ENCODE assay signal across 14 mouse cellular contexts in genomic region chr1:66321136-66321502, GRCm38 (mm10).
DNase-seq lines count a peak whose midpoint lies in the region; ATAC-seq and TF ChIP-seq lines count a peak whose summit lies in the region.
"Had no signal": no experiment of that assay in that cellular context is flagged by ENCODE, and none has a peak within 500 bp of the region (broad histone marks: within the 10 kb centered on the region; RNA-seq: fewer than 3 reads in every experiment).

No protein-coding gene starts in this region.

- peak overlapping the region; percentile 36 for H3K4me2 ChIP-seq in forebrain, embryonic 12.5 days
- H3K4me2 ChIP-seq in hindbrain, embryonic 13.5 days: peak overlapping the region; percentile 70
- peak overlapping the region; percentile 73 for H3K4me2 ChIP-seq in midbrain, embryonic 14.5 days (ENCODE audit: low read length)
- no peak overlapping the region for H3K4me2 ChIP-seq in liver, embryonic 11.5 days
- H3K4me2 ChIP-seq: liver, embryonic 15.5 days had no signal

- TF ChIP-seq CTCF in cortical plate, adult 2 months (IDR thresholded peaks at IDR 0.05; ENCODE audit: extremely low read depth, insufficient read depth, low read length): no peak

- H3K36me3 ChIP-seq in forebrain, embryonic 12.5 days (replicated peaks): 0 out of 2 replicates have a peak, but pooled peaks cover 3% of the 10 kb centered on the region
- no peaks in the 10 kb centered on the region for H3K36me3 ChIP-seq in hindbrain, embryonic 13.5 days
- no peaks in the 10 kb centered on the region for H3K36me3 ChIP-seq in midbrain, embryonic 14.5 days (ENCODE audit: control insufficient read depth, insufficient read depth, low read length)
- H3K36me3 ChIP-seq in liver, embryonic 11.5 days (ENCODE audit: control insufficient read depth, insufficient read depth, low read length): no peaks in the 10 kb centered on the region
- H3K36me3 ChIP-seq: limb, embryonic 12.5 days; liver, embryonic 15.5 days had no signal

- no peak overlapping the region for H3K9ac ChIP-seq in forebrain, embryonic 12.5 days
- peak overlapping the region; percentile 55; the same call in 1 of the 2 replicates for H3K9ac ChIP-seq in hindbrain, embryonic 13.5 days
- 0 out of 2 replicates have a peak overlapping the region, but pooled peaks have one; percentile 34 for H3K9ac ChIP-seq in midbrain, embryonic 14.5 days (replicated peaks; ENCODE audit: low read length)
- H3K9ac ChIP-seq in liver, embryonic 11.5 days (ENCODE audit: low read depth, low read length): no peak overlapping the region
- H3K9ac ChIP-seq: liver, embryonic 15.5 days had no signal

- TF ChIP-seq POLR2A in cortical plate, adult 2 months (IDR thresholded peaks at IDR 0.05; ENCODE audit: extremely low read depth, insufficient read depth, low read length): no peak

- H3K9me3 ChIP-seq in forebrain, embryonic 12.5 days: no peaks in the 10 kb centered on the region
- no peaks in the 10 kb centered on the region for H3K9me3 ChIP-seq in hindbrain, embryonic 13.5 days
- no peaks in the 10 kb centered on the region for H3K9me3 ChIP-seq in midbrain, embryonic 14.5 days (ENCODE audit: control insufficient read depth, low read length)
- H3K9me3 ChIP-seq in liver, embryonic 11.5 days (ENCODE audit: control insufficient read depth, low read length): no peaks in the 10 kb centered on the region
- H3K9me3 ChIP-seq: limb, embryonic 12.5 days; liver, embryonic 15.5 days had no signal

- peak overlapping the region; percentile 85; the same call in 1 of the 2 replicates for H3K27ac ChIP-seq in cortical plate, adult 2 months (ENCODE audit: insufficient read depth, low read length)
- H3K27ac ChIP-seq in forebrain, embryonic 12.5 days: peak overlapping the region; percentile 93
- H3K27ac ChIP-seq in hindbrain, embryonic 13.5 days: peak overlapping the region; percentile 99
- peak overlapping the region; percentile 93 for H3K27ac ChIP-seq in midbrain, embryonic 14.5 days (replicated peaks; ENCODE audit: low read depth, low read length)
- no peak overlapping the region for H3K27ac ChIP-seq in liver, embryonic 11.5 days (ENCODE audit: low read depth, low read length)
- H3K27ac ChIP-seq: limb, embryonic 12.5 days; liver, embryonic 15.5 days; stomach, postnatal 0 days had no signal

- peak; percentile 15 for ATAC-seq in forebrain, embryonic 12.5 days (ENCODE audit: low FRiP score)
- ATAC-seq in hindbrain, embryonic 13.5 days (ENCODE audit: low FRiP score): peak; percentile 37
- ATAC-seq in midbrain, embryonic 14.5 days (ENCODE audit: low FRiP score, low TSS enrichment): peak; percentile 41
- no peak for ATAC-seq in liver, embryonic 11.5 days (replicated peaks; ENCODE audit: low FRiP score)
- ATAC-seq: inflammation-experienced regulatory T-cells, adult 6 months had no signal

- H3K4me1 ChIP-seq in cortical plate, adult 2 months (ENCODE audit: control insufficient read depth, insufficient read depth, low read length): peaks cover 8% of the 10 kb centered on the region
- peaks cover 37% of the 10 kb centered on the region for H3K4me1 ChIP-seq in forebrain, embryonic 12.5 days
- peaks cover 34% of the 10 kb centered on the region for H3K4me1 ChIP-seq in hindbrain, embryonic 13.5 days (replicated peaks)
- H3K4me1 ChIP-seq in midbrain, embryonic 14.5 days (ENCODE audit: control insufficient read depth, insufficient read depth, low read length): peaks cover 31% of the 10 kb centered on the region
- H3K4me1 ChIP-seq in liver, embryonic 11.5 days (replicated peaks; ENCODE audit: control insufficient read depth, insufficient read depth, low read length): no peaks in the 10 kb centered on the region
- H3K4me1 ChIP-seq: liver, embryonic 15.5 days had no signal

- no peaks in the 10 kb centered on the region for H3K27me3 ChIP-seq in forebrain, embryonic 12.5 days
- no peaks in the 10 kb centered on the region for H3K27me3 ChIP-seq in hindbrain, embryonic 13.5 days
- H3K27me3 ChIP-seq in midbrain, embryonic 14.5 days (ENCODE audit: control insufficient read depth, insufficient read depth, low read length): no peaks in the 10 kb centered on the region
- no peaks in the 10 kb centered on the region for H3K27me3 ChIP-seq in liver, embryonic 11.5 days (replicated peaks; ENCODE audit: control insufficient read depth, insufficient read depth, low read length)
- H3K27me3 ChIP-seq: limb, embryonic 12.5 days; liver, embryonic 15.5 days had no signal

- WGBS in forebrain, embryonic 12.5 days: 5% methylated on average over 1 of the region's 1 CpGs
- WGBS in hindbrain, embryonic 13.5 days: 17% methylated on average over 1 of the region's 1 CpGs
- WGBS in midbrain, embryonic 14.5 days: 2% methylated on average over 1 of the region's 1 CpGs
- WGBS in liver, embryonic 11.5 days: 55% methylated on average over 1 of the region's 1 CpGs

- H3K4me3 ChIP-seq in cortical plate, adult 2 months (ENCODE audit: insufficient read depth, low read length): peak overlapping the region; percentile 50; the same call in 1 of the 2 replicates
- no peak overlapping the region for H3K4me3 ChIP-seq in forebrain, embryonic 12.5 days (replicated peaks)
- H3K4me3 ChIP-seq in hindbrain, embryonic 13.5 days: no peak overlapping the region
- peak overlapping the region; percentile 41 for H3K4me3 ChIP-seq in midbrain, embryonic 14.5 days (replicated peaks; ENCODE audit: low read depth, low read length)
- H3K4me3 ChIP-seq in liver, embryonic 11.5 days (ENCODE audit: low read depth, low read length): no peak overlapping the region
- H3K4me3 ChIP-seq: liver, embryonic 15.5 days had no signal

- DNase-seq in midbrain, embryonic 14.5 days: peak; percentile 59
- DNase-seq in liver, embryonic 11.5 days (ENCODE audit: low spot score): no peak
- DNase-seq in kidney, adult 9 months: no peak
- no peak for DNase-seq in layer of hippocampus, adult 8-10 months (ENCODE audit: low spot score in 2 of 2)
- no peak for DNase-seq in layer of hippocampus, postnatal 25 days (ENCODE audit: extremely low spot score in 1 of 2, low spot score in 1 of 2)
- DNase-seq: lung, postnatal 10 days; thymus, postnatal 25 days had no signal

Comparison
In these comparisons a context has a peak if more than half of its experiments do, and no peak if none do; other contexts are left out.
1. H3K4me3 ChIP-seq: peak in cortical plate, adult 2 months (single experiment) and midbrain, embryonic 14.5 days (single experiment); none in forebrain, embryonic 12.5 days (single experiment), hindbrain, embryonic 13.5 days (single experiment) and liver, embryonic 11.5 days (single experiment).
2. H3K9ac ChIP-seq: peak in hindbrain, embryonic 13.5 days (single experiment) and midbrain, embryonic 14.5 days (single experiment); none in forebrain, embryonic 12.5 days (single experiment) and liver, embryonic 11.5 days (single experiment).